Mouse (Mus musculus) thymus, postnatal 0 days (tissue): ENCODE results near the gene Smim4. TPM values are rescaled to one million over a fixed set of nuclear protein-coding genes. Genes with fewer than 3 reads are reported as not detected.

Source experiments
- DNase-seq: peaks from one replicate; pipeline ENCODE4 v3.0.0-alpha.2; 2015; ENCODE audit warnings: low spot score
- polyA plus RNA-seq: library from polyadenylated mRNA; unstranded; fragments of >200 nt; fragmentation: Nextera tagmentation; extraction: Ambion mirVana; gene quantifications from 2 replicates; pipeline ENCODE4 v1.2.1, GENCODE M21; 2015

The Smim4 gene
- 244 and 262 TPM in 2 replicates for polyA plus RNA-seq

GRCm38 (mm10) chr14:31128826-31129219 lies at the start of gene Smim4:
Smim4 (minus strand) TSS chr14:31128956.
- peak; percentile 100 for DNase-seq

GRCm38 (mm10) chr14:31177715-31178114 lies 49.0 kb upstream of the Smim4 start:
- no peak for DNase-seq

- no peak for DNase-seq
Measured at GRCm38 (mm10) chr14:31177287-31177686, 48.5 kb upstream of the Smim4 start.

GRCm38 (mm10) chr14:31173537-31173936 lies 44.8 kb upstream of the Smim4 start:
- no peak for DNase-seq

GRCm38 (mm10) chr14:31172781-31173455 lies 44.2 kb upstream of the Smim4 start:
- no peak for DNase-seq

GRCm38 (mm10) chr14:31171821-31172220 lies 43.1 kb upstream of the Smim4 start:
- DNase-seq: no peak

GRCm38 (mm10) chr14:31171386-31171785 lies 42.6 kb upstream of the Smim4 start:
- DNase-seq: no peak

GRCm38 (mm10) chr14:31170963-31171362 lies 42.2 kb upstream of the Smim4 start:
- DNase-seq: no peak

- no peak for DNase-seq
Measured at GRCm38 (mm10) chr14:31169508-31169907, 40.8 kb upstream of the Smim4 start.

GRCm38 (mm10) chr14:31168425-31168824 lies 39.7 kb upstream of the Smim4 start, which contains the start of gene Stab1:
Stab1 (minus strand) TSS chr14:31168641.
- no peak for DNase-seq

GRCm38 (mm10) chr14:31166827-31167226 lies 38.1 kb upstream of the Smim4 start:
- DNase-seq: no peak

GRCm38 (mm10) chr14:31165991-31166630 lies 37.4 kb upstream of the Smim4 start:
- no peak for DNase-seq

GRCm38 (mm10) chr14:31165458-31165857 lies 36.7 kb upstream of the Smim4 start:
- DNase-seq: no peak

- DNase-seq: no peak
Measured at GRCm38 (mm10) chr14:31165010-31165409, 36.3 kb upstream of the Smim4 start.

- DNase-seq: no peak
Measured at GRCm38 (mm10) chr14:31164067-31164466, 35.3 kb upstream of the Smim4 start.

- no peak for DNase-seq
Measured at GRCm38 (mm10) chr14:31161638-31162037, 32.9 kb upstream of the Smim4 start.

GRCm38 (mm10) chr14:31161191-31161590 lies 32.4 kb upstream of the Smim4 start:
- no peak for DNase-seq

- no peak for DNase-seq
Measured at GRCm38 (mm10) chr14:31160196-31161150, 31.7 kb upstream of the Smim4 start.

- DNase-seq: no peak
Measured at GRCm38 (mm10) chr14:31145694-31146093, 16.9 kb upstream of the Smim4 start.

- DNase-seq: no peak
Measured at GRCm38 (mm10) chr14:31141011-31141410, 12.3 kb upstream of the Smim4 start.

- no peak for DNase-seq
Measured at GRCm38 (mm10) chr14:31140141-31140540, 11.4 kb upstream of the Smim4 start.

- DNase-seq: no peak
Measured at GRCm38 (mm10) chr14:31139666-31140065, 10.9 kb upstream of the Smim4 start.
